Mouse (Mus musculus) MEL-GATA-1-ER (cell line): ENCODE data around the gene Dst.
"Not testable (repeated sequence)": the region's sequence is repeated elsewhere in the genome, so short reads cannot be mapped to it uniquely, and the experiment has no call there.

Experiments used
- DNase-seq: peaks from one replicate; pipeline ENCODE4 v3.0.0-alpha.2; 2012; ENCODE audit warnings: low read depth; ENCODE audit errors: extremely low read depth

Dst gene

GRCm38 (mm10) chr1:34061078-34061477 lies 153.1 kb downstream of the Dst start:
- DNase-seq = no peak

- no peak for DNase-seq
Measured at GRCm38 (mm10) chr1:34061860-34062259, 153.8 kb downstream of the Dst start.

GRCm38 (mm10) chr1:34063943-34064342 lies 155.9 kb downstream of the Dst start:
- DNase-seq = no peak

- no peak for DNase-seq
Measured at GRCm38 (mm10) chr1:34065551-34066048, 157.6 kb downstream of the Dst start.

- not testable (repeated sequence) for DNase-seq
Measured at GRCm38 (mm10) chr1:34066401-34066800, 158.4 kb downstream of the Dst start.

GRCm38 (mm10) chr1:34068341-34068740 lies 160.3 kb downstream of the Dst start:
- DNase-seq = no peak

- DNase-seq = no peak
Measured at GRCm38 (mm10) chr1:34069514-34070290, 161.7 kb downstream of the Dst start.

- DNase-seq = no peak
Measured at GRCm38 (mm10) chr1:34070474-34070873, 162.4 kb downstream of the Dst start.

GRCm38 (mm10) chr1:34070991-34071639 lies 163.1 kb downstream of the Dst start:
- DNase-seq = no peak

GRCm38 (mm10) chr1:34072262-34072661 lies 164.2 kb downstream of the Dst start:
- no peak for DNase-seq

GRCm38 (mm10) chr1:34073436-34074169 lies 165.6 kb downstream of the Dst start:
- no peak for DNase-seq

- no peak for DNase-seq
Measured at GRCm38 (mm10) chr1:34074245-34075187, 166.5 kb downstream of the Dst start.

- DNase-seq = no peak
Measured at GRCm38 (mm10) chr1:34076701-34077421, 168.8 kb downstream of the Dst start.

GRCm38 (mm10) chr1:34077422-34077790 lies 169.4 kb downstream of the Dst start:
- DNase-seq = no peak

GRCm38 (mm10) chr1:34077941-34078340 lies 169.9 kb downstream of the Dst start:
- DNase-seq = no peak

GRCm38 (mm10) chr1:34089011-34089410 lies 181.0 kb downstream of the Dst start:
- no peak for DNase-seq

GRCm38 (mm10) chr1:34090700-34091099 lies 182.7 kb downstream of the Dst start:
- no peak for DNase-seq

GRCm38 (mm10) chr1:34093652-34094051 lies 185.6 kb downstream of the Dst start:
- DNase-seq = no peak

- no peak for DNase-seq
Measured at GRCm38 (mm10) chr1:34094301-34094700, 186.3 kb downstream of the Dst start.

GRCm38 (mm10) chr1:34095173-34095572 lies 187.1 kb downstream of the Dst start:
- no peak for DNase-seq
